Mouse (Mus musculus) bone marrow macrophage, adult 2 months (primary cell): ENCODE results near the gene Ddx51.

Experiments
- CTCF ChIP-seq: IDR thresholded peaks from 2 replicates; pipeline ENCODE4 v1.5.1; 2012; ENCODE audit warnings: low read depth, mild to moderate bottlenecking, low read length, moderate library complexity
- POLR2A ChIP-seq: IDR thresholded peaks from 2 replicates; pipeline ENCODE4 v1.6.1; 2012; ENCODE audit warnings: mild to moderate bottlenecking, low read depth, low read length, borderline replicate concordance

GRCm38 (mm10) chr5:110611435-110612158 is 41.7 kb upstream of the Ddx51 start:
- TF ChIP-seq CTCF (no peak), POLR2A (no peak)
